Mouse (Mus musculus) lung, adult 2 months (tissue): ENCODE data around the gene Dynll1. TPM values are rescaled to one million over a fixed set of nuclear protein-coding genes. Genes with fewer than 3 reads are reported as not detected.

ENCODE experiments used
- DNase-seq: peaks from one replicate; pipeline ENCODE4 v3.0.0; 2022
- H3K4me1 ChIP-seq: fragments of 200-500 bp; 2 replicates; pipeline ENCODE4 v1.6.1; 2011; ENCODE audit warnings: low read length; ENCODE audit not compliant: control insufficient read depth, insufficient read depth
- H3K4me3 ChIP-seq: fragments of 200-500 bp; replicated peaks from 2 replicates; pipeline ENCODE3; 2011; ENCODE audit warnings: low read depth, mild to moderate bottlenecking, control low read depth, low read length; ENCODE audit errors: extremely low read depth
- CTCF ChIP-seq: fragments of 200-500 bp; IDR thresholded peaks from 2 replicates; pipeline ENCODE4 v1.5.1; 2011; ENCODE audit warnings: mild to moderate bottlenecking, low read length, control low read depth; ENCODE audit not compliant: insufficient read depth
- POLR2A ChIP-seq: fragments of 200-500 bp; IDR thresholded peaks from 2 replicates; pipeline ENCODE4 v1.6.1; 2011; ENCODE audit warnings: low read depth, mild to moderate bottlenecking, control low read depth, low read length, borderline replicate concordance; ENCODE audit errors: extremely low read depth
- WGBS: fragments of 180-500 bp; shearing (Covaris S2); methylation state at CpG from one replicate; pipeline ENCODE4 v1.1.7; 2018; 5-methylcytosine and 5-hydroxymethylcytosine counted together
- polyA plus RNA-seq: library from polyadenylated mRNA; depleted of rRNA; stranded (reverse); fragments of >200 nt; gene quantifications from 2 replicates; pipeline ENCODE4 v1.2.3, GENCODE M21; 2012

Gene Dynll1
- polyA plus RNA-seq, 1 experiment = 332 TPM

DNA sequence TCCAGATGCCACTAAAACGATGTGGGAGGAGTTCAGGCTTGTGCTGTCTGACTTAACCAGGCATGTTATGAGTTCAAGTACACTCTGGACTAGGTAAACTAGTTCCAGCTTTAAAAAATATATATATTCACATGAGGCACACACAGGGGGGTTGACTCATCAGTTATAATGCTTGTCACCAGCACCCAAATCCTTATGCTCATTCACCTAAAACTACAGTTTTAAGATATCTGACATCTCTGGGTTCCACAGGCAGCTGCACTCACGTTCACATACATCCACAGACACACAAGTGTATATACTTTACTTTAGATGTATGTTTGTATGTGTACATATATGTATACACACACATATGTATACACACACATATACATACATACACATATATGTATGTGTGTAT, 22.0 kb downstream of the Dynll1 start:
- DNase-seq = no peak
- WGBS = 60% methylated on average over 2 of the region's 2 CpGs
- Histone ChIP-seq H3K4me3 (no peak overlapping the region), H3K4me1 (peaks cover 4% of the 10 kb centered on the region)
- no peak for TF ChIP-seq POLR2A
- TF ChIP-seq CTCF = no peak

DNA sequence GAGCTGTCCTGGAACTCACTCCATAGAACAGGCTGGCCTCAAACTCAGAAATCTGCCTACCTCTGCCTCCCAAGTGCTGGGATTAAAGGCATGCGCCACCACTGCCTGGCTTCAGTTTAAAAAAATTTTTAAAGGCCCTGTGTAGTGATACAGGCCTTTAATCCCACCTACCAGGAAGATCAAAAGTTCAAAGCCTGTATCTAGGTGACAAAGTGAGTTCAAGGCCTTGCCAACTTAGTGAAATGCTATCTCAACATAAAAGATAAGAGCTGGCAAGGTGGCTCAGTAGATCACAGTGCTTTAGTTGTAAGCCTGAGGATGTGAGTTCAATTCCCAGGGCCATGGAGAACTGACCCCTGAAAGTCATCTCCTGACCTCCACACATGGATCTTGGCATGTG, 22.7 kb downstream of the Dynll1 start:
- TF ChIP-seq POLR2A (no peak), CTCF (no peak)
- WGBS = 83% methylated on average over 1 of the region's 1 CpGs
- H3K4me3 ChIP-seq = no peak overlapping the region

DNA sequence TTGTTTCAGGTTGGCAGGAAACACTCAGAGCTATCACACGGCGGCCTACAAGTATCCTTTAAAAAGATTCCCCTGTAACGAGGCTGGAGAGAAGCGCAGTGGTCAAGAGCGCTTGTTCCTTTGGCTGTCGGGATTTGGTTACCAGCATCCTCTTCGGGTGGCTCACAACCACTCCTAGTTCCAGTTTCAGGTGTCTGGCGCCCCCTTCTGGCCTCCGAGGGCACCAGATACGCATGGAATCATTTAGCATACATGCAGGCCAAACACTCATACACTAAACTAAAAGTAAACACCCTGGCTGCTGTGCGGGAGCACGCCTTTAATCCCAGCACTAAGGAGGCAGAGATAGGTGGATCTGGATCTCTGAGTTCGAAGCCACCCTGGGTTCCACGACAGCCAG, 24.8 kb downstream of the Dynll1 start:
- no peak overlapping the region for H3K4me3 ChIP-seq
- TF ChIP-seq CTCF (peak; percentile 39; the same call in 1 of the 2 replicates), POLR2A (no peak)
- H3K4me1 ChIP-seq = peaks cover 6% of the 10 kb centered on the region
- 40% methylated on average over 14 of the region's 14 CpGs for WGBS
- DNase-seq = no peak

More for the DNA sequence above, 22.7 kb downstream of the Dynll1 start:
- H3K4me1 ChIP-seq = peaks cover 4% of the 10 kb centered on the region
- DNase-seq = no peak

DNA sequence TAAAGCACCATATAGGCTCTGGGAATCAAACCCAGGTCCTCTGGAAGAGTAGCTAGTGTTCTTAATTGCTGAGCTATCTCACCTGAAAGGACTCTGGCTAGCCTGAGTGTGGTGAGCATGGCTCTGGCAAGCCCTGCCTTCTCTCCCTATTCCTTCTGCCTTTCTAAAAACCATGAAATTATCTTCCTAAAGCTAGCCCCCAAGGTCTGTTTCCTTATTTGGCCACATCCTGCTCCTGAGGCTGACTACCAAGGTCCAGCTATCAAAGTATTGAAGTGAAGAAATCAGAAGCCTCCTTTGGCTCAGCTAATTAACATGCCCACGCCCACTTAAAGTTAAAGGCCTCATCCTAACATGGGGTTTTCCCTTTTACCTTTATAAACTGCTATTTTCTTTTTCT, 26.0 kb downstream of the Dynll1 start:
- WGBS = 86% methylated on average over 1 of the region's 1 CpGs
- Histone ChIP-seq H3K4me1 (peaks cover 10% of the 10 kb centered on the region), H3K4me3 (no peak overlapping the region)
- DNase-seq = no peak
- TF ChIP-seq CTCF (no peak), POLR2A (no peak)

DNA sequence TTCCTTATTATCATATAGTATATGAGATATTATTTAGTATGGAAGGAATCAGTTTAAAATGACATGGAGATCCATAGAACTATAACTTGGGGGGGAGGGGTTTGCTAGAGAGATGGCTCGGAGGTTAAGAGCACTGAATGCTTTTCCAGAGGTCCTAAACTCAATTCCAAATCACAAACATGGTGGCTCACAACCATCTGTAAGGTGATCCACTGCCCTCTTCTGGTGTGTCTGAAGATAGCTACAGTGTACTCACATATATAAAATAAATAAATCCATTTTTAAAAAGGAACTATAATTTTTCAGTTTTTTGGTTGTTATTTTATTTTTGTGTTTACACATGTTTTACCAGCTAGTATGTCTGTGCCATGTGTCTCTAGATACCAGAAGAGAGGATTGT, 26.4 kb downstream of the Dynll1 start:
- 56% methylated on average over 1 of the region's 1 CpGs for WGBS
- H3K4me3 ChIP-seq = no peak overlapping the region
- DNase-seq = no peak
- H3K4me1 ChIP-seq = peaks cover 11% of the 10 kb centered on the region
- no peak for TF ChIP-seq CTCF
- TF ChIP-seq POLR2A = no peak

DNA sequence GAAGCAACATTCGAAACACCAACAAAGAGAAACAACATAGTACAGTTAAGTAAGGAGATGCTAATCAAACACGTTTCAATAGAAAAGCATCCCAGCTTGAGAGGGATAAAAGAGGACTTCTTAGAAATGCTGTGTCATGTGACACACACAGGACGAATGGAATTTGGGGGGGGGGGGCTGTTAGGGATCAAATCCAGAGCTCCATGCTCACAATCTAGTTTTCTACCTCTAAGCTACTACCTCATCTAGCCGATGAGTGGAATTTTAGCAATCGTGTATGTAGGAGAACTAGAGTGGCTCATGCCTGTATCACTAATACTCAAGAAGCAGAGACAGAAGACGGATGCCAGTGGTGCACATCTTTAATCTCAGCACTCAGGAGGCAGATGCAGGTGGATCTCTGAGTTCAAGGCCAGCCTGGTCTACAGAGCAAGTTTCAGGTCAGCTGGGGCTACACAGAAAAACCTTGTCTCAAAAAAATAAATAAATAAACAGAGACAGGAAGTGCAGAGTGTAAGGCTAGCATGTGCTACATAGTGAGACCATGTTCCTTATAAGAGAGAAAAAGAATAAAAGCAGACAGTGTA, 27.2 kb downstream of the Dynll1 start:
- no peak overlapping the region for H3K4me3 ChIP-seq
- WGBS = 68% methylated on average over 6 of the region's 6 CpGs

DNA sequence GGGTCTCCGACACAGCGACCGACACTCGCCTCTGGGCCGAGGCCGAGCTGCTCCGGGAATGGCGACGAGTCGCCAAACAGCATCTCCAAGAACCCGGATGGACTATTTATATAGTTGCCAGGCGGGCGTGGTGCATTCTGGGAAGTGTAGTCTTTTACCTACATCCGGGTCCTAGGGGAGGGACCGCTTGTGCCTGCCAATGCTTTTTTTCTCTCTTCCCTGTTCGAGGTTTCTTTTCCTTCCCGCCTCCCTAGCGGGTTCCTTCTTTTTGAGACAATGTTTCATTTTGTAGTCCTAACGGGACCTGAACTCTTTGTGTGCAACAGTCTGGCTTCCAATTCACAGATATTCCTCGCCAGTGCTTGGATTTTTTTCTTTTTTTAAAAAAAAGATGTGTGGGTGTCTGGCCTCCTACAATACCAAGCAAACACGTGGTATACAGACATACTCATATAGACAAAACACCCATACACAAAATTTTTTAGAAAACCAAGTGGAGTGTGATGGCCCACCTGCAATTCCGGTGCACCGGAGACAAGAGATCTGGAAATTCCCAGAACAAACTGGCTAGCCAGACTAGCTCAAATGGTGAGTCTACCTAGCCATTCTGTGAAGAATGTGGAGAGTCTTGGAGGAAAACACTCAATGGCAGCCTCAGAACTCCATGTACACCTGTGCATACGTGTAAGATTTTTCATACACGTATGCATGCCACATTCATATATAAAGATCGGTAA, 27.8 kb downstream of the Dynll1 start, which contains the start of gene Rnf10:
Rnf10 (minus strand) TSS at position 87 of the 737 bp plus-strand sequence.
- DNase-seq = peak; percentile 100
- 10% methylated on average over 26 of the region's 26 CpGs for WGBS
- Histone ChIP-seq H3K4me3 (peak within 1 kb of the TSS; percentile 94), H3K4me1 (peaks cover 16% of the 10 kb centered on the region)
- TF ChIP-seq CTCF = no peak
- peak; percentile 96 for TF ChIP-seq POLR2A

More for the DNA sequence above, 27.2 kb downstream of the Dynll1 start:
- DNase-seq = no peak
- TF ChIP-seq CTCF = no peak
- no peak for TF ChIP-seq POLR2A
- H3K4me1 ChIP-seq = peaks cover 16% of the 10 kb centered on the region

DNA sequence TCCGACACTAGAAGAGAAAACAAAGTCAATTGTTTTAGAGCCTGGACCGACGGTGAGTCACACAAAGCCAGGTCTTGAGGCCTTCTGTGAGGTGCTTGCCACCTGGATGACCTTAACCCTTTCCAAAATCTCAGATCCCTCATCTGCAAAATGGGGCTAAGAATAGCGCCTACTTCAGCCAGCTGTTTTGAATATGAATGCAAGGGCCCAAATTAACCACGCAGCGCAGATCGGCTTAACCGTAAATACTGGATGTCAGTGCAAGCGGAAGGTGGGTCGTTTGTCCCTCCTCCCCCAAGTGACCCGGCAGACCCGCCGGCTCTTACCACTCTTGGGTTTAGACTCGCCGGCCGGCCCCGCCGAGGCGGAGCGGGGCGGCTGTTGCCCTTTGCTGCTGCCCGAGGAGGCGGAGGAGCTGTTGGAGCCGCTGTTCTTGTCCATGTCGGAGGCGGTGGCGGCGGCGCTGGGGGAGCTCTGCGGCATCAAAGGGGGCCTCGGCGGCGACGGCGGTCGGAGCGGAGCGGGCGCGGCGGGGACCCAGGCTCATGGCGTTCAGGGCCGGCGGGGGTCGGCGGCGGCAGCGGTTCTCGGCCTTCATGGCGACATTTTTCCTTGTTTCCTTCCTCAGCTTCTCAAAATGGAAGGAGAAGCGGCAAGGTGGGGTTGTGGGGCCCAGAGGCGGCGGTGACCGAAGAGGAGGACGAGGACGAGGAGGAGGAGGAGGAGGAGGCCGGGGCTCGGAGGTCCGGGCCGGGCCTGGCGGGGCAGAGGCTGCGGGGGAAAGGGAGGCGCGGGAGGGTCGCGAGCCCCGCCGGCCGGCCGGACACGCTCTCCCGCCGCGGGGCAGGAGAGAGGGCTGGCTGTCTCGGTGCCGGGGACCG, 28.6 kb downstream of the Dynll1 start:
- under 1% methylated on average over 76 of the region's 77 CpGs for WGBS
- Histone ChIP-seq H3K4me3 (peak overlapping the region; percentile 94), H3K4me1 (peaks cover 16% of the 10 kb centered on the region)
- TF ChIP-seq CTCF = no peak
- no peak for TF ChIP-seq POLR2A
- no peak for DNase-seq

DNA sequence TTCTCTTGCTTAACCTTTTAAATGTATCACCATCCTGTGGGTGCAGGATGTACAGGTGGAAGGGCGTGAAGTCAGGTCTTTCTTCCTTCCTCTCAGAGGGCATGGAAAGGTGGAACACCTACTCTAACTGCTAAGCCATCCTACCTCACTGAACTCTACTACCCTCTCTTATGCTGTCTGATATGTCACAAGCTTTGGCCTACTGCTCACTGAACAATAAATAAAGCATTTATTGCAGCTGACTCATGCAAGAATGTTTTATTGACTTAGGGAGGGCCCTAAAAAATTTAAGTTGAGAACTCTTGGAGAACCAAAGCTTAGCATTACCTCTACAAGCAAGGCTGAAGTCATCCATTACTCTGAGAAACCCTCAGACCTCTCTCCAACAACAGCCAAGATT, 30.8 kb downstream of the Dynll1 start:
- Histone ChIP-seq H3K4me1 (peaks cover 28% of the 10 kb centered on the region), H3K4me3 (no peak overlapping the region)
- WGBS = 66% methylated on average over 1 of the region's 1 CpGs
- no peak for DNase-seq
- no peak for TF ChIP-seq CTCF
- no peak for TF ChIP-seq POLR2A

DNA sequence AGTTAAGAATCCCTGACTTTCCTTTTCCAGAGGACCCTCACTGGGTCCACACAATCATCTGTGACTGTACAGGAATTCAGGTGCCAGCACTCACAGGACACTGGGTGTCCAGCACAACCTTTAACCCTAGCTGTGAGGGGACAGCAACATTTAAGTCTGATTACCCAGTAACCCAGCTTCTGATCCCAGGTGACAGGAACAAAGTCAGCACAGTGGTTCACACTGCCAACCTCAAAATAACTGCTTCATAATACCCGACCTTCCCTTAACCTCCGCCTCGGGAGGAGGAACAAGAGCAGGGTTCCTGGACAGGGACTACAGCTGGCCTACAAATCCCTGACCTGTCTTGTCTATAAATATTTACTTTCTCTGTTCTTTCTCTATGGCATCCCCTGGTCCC, 32.5 kb downstream of the Dynll1 start:
- DNase-seq = no peak
- WGBS = 15% methylated on average over 3 of the region's 3 CpGs
- TF ChIP-seq POLR2A (no peak), CTCF (no peak)
- Histone ChIP-seq H3K4me3 (no peak overlapping the region), H3K4me1 (peaks cover 30% of the 10 kb centered on the region)
